Mouse (Mus musculus) layer of hippocampus, adult 9-11 months (tissue): ENCODE measurements around the gene Tgfb3.

ENCODE experiments used
- DNase-seq: peaks from one replicate; pipeline ENCODE4 v3.0.0; 2022

Gene Tgfb3

GRCm38 (mm10) chr12:86027000-86027399 is 51.8 kb downstream of the Tgfb3 start:
- DNase-seq: no peak

GRCm38 (mm10) chr12:86025480-86025879 is 53.4 kb downstream of the Tgfb3 start:
- no peak for DNase-seq

- no peak for DNase-seq
Observed at GRCm38 (mm10) chr12:86024426-86024825, 54.4 kb downstream of the Tgfb3 start.

GRCm38 (mm10) chr12:86023081-86023871 is 55.6 kb downstream of the Tgfb3 start:
- no peak for DNase-seq

- DNase-seq: no peak
Observed at GRCm38 (mm10) chr12:86022282-86022984, 56.4 kb downstream of the Tgfb3 start.

GRCm38 (mm10) chr12:86021583-86021982 is 57.3 kb downstream of the Tgfb3 start:
- no peak for DNase-seq

GRCm38 (mm10) chr12:86017360-86017759 is 61.5 kb downstream of the Tgfb3 start:
- no peak for DNase-seq

- DNase-seq: no peak
Observed at GRCm38 (mm10) chr12:86015114-86015513, 63.7 kb downstream of the Tgfb3 start.

- DNase-seq: no peak
Observed at GRCm38 (mm10) chr12:86014621-86015020, 64.2 kb downstream of the Tgfb3 start.

GRCm38 (mm10) chr12:86014174-86014573 is 64.7 kb downstream of the Tgfb3 start:
- no peak for DNase-seq

GRCm38 (mm10) chr12:86012195-86012594 is 66.6 kb downstream of the Tgfb3 start:
- DNase-seq: no peak

GRCm38 (mm10) chr12:86010656-86011055 is 68.2 kb downstream of the Tgfb3 start:
- no peak for DNase-seq

- no peak for DNase-seq
Observed at GRCm38 (mm10) chr12:86007377-86007776, 71.5 kb downstream of the Tgfb3 start.
